Mouse (Mus musculus): ENCODE data around the gene Rpp25.

- TF ChIP-seq CTCF (IDR thresholded peaks at IDR 0.05; ENCODE audit: low read depth, low read length), result no peak
- TF ChIP-seq TAL1 (conservative IDR thresholded peaks at IDR 0.05; ENCODE audit: low read depth, low read length), result no peak
Measured at GRCm38 (mm10) chr9:57498536-57498935, 5.3 kb upstream of the Rpp25 start.

Measured in G1E (cell line).